Mouse (Mus musculus) liver, postnatal 0 days (tissue): ENCODE measurements around the gene Adprh. TPM values are rescaled to one million over a fixed set of nuclear protein-coding genes. Genes with fewer than 3 reads are reported as not detected.
A peak's percentile ranks its signal among the peaks of the same experiment; 100 is the strongest.

Experiments used
- ATAC-seq: fragments of 200-750 bp; cut with Nextera tagmentation; 2 replicates; pipeline ENCODE4 v1.8.0; 2017; ENCODE audit warnings: mild to moderate bottlenecking, moderate library complexity
- DNase-seq: peaks from one replicate; pipeline ENCODE4 v3.0.0-alpha.2; 2016
- H3K27ac ChIP-seq: fragments of 300-500 bp; sonication (generic); 2 replicates; pipeline ENCODE4 v1.5.1; 2014; ENCODE audit warnings: antibody characterized with exemption, moderate library complexity, mild to moderate bottlenecking, low read depth
- H3K27me3 ChIP-seq: fragments of 300-500 bp; sonication (generic); 2 replicates; pipeline ENCODE4 v1.6.1; 2014; ENCODE audit warnings: low read length, control low read depth, mixed read lengths; ENCODE audit not compliant: insufficient read depth
- H3K36me3 ChIP-seq: fragments of 300-500 bp; sonication (generic); replicated peaks from 2 replicates; pipeline ENCODE4 v1.6.1; 2014; ENCODE audit warnings: mild to moderate bottlenecking, control low read depth, low read length, moderate library complexity, mixed read lengths; ENCODE audit not compliant: insufficient read depth
- H3K4me1 ChIP-seq: fragments of 300-500 bp; sonication (generic); 2 replicates; pipeline ENCODE4 v1.6.1; 2014; ENCODE audit warnings: antibody characterized with exemption, mild to moderate bottlenecking, control low read depth; ENCODE audit not compliant: insufficient read depth
- H3K4me2 ChIP-seq: fragments of 300-500 bp; sonication (generic); 2 replicates; pipeline ENCODE4 v1.6.1; 2014; ENCODE audit warnings: low read depth, mild to moderate bottlenecking, low read length, moderate library complexity, mixed read lengths
- H3K4me3 ChIP-seq: fragments of 300-500 bp; sonication (generic); 2 replicates; pipeline ENCODE4 v1.5.1; 2014; ENCODE audit warnings: low read depth, low read length
- H3K9ac ChIP-seq: fragments of 300-500 bp; sonication (generic); replicated peaks from 2 replicates; pipeline ENCODE4 v1.6.1; 2014; ENCODE audit warnings: mild to moderate bottlenecking, moderate library complexity
- H3K9me3 ChIP-seq: fragments of 300-500 bp; sonication (generic); 2 replicates; pipeline ENCODE4 v1.6.1; 2016; ENCODE audit warnings: mild to moderate bottlenecking, control low read depth, low read length, mixed read lengths
- CTCF ChIP-seq: sonication (generic); IDR thresholded peaks from 2 replicates; pipeline ENCODE4 v1.5.1; 2016; ENCODE audit warnings: antibody characterized with exemption, low read depth
- EP300 ChIP-seq: IDR thresholded peaks from 2 replicates; pipeline ENCODE4 v1.6.1; 2016; ENCODE audit warnings: antibody characterized with exemption, low read depth, mild to moderate bottlenecking
- WGBS: fragments of 180-500 bp; shearing (Covaris S2); extraction: QIAGEN DNeasy Blood & Tissue Kit; methylation state at CpG from one replicate; pipeline ENCODE4 v1.1.7; 2014; ENCODE audit not compliant: insufficient replicate concordance; 5-methylcytosine and 5-hydroxymethylcytosine counted together
- polyA plus RNA-seq: library from polyadenylated mRNA; unstranded; fragments of >200 nt; fragmentation: Nextera tagmentation; extraction: Ambion mirVana; gene quantifications from 2 replicates; pipeline ENCODE4 v1.2.1, GENCODE M21; 2015

Gene Adprh
- polyA plus RNA-seq, 1 experiment from 2014 or later, result 22.2 TPM

GRCm38 (mm10) chr16:38414953-38415352, 37.5 kb downstream of the Adprh start:
- no peak for ATAC-seq
- Histone ChIP-seq H3K4me3 (no peak overlapping the region), H3K27me3 (no peaks in the 10 kb centered on the region), H3K9ac (no peak overlapping the region), H3K4me2 (no peak overlapping the region), H3K9me3 (no peaks in the 10 kb centered on the region), H3K27ac (no peak overlapping the region), H3K36me3 (no peaks in the 10 kb centered on the region), H3K4me1 (no peaks in the 10 kb centered on the region)
- TF ChIP-seq CTCF (no peak), EP300 (no peak)
- DNase-seq, result no peak
- 71% methylated on average over 7 of the region's 7 CpGs for WGBS

DNA sequence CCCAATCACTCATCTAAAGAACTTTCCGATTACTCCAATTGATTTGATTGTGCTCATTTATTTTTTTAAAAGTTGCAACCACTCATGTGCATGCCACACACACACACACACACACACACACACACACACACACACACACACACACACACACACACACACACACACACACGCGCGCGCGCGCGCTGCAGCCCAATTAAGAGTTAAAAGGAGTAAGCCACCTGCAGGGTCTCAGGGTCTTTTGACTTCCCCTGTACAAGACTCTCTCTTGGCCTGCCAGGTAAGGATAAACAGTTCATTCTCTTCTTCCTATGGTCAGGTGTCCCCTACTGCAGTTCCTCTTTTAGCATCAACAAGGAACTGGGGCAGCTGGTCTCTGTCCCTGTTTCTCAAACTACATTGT, 44.1 kb downstream of the Adprh start:
- 0 out of 2 replicates have a peak, but pooled peaks cover 8% of the 10 kb centered on the region for H3K36me3 ChIP-seq
- no peaks in the 10 kb centered on the region for H3K9me3 ChIP-seq
- no peak overlapping the region for H3K4me3 ChIP-seq
- 96% methylated on average over 8 of the region's 8 CpGs for WGBS
- no peak overlapping the region for H3K9ac ChIP-seq
- H3K4me2 ChIP-seq, result no peak overlapping the region
- TF ChIP-seq CTCF (no peak), EP300 (no peak)
- no peak overlapping the region for H3K27ac ChIP-seq
- peaks cover 5% of the 10 kb centered on the region; the same call in 1 of the 2 replicates for H3K4me1 ChIP-seq
- no peak for ATAC-seq
- DNase-seq, result no peak
- no peaks in the 10 kb centered on the region for H3K27me3 ChIP-seq

GRCm38 (mm10) chr16:38407584-38407983, 44.9 kb downstream of the Adprh start:
- ATAC-seq (no peak), DNase-seq (no peak)
- H3K9me3 ChIP-seq, result no peaks in the 10 kb centered on the region
- no peaks in the 10 kb centered on the region for H3K27me3 ChIP-seq
- TF ChIP-seq EP300 (no peak), CTCF (no peak)
- 57% methylated on average over 5 of the region's 5 CpGs for WGBS
- H3K9ac ChIP-seq, result no peak overlapping the region
- H3K27ac ChIP-seq, result no peak overlapping the region
- H3K4me2 ChIP-seq, result no peak overlapping the region
- H3K4me3 ChIP-seq, result no peak overlapping the region
- H3K36me3 ChIP-seq, result 0 out of 2 replicates have a peak, but pooled peaks cover 8% of the 10 kb centered on the region
- peaks cover 5% of the 10 kb centered on the region; the same call in 1 of the 2 replicates for H3K4me1 ChIP-seq

GRCm38 (mm10) chr16:38406708-38407107, 45.8 kb downstream of the Adprh start:
- Histone ChIP-seq H3K9me3 (no peaks in the 10 kb centered on the region), H3K4me1 (peaks cover 5% of the 10 kb centered on the region; the same call in 1 of the 2 replicates), H3K27me3 (no peaks in the 10 kb centered on the region), H3K27ac (no peak overlapping the region), H3K4me2 (no peak overlapping the region), H3K9ac (no peak overlapping the region), H3K4me3 (no peak overlapping the region), H3K36me3 (0 out of 2 replicates have a peak, but pooled peaks cover 8% of the 10 kb centered on the region)
- DNase-seq (no peak), ATAC-seq (peak; percentile 95)
- 68% methylated on average over 6 of the region's 6 CpGs for WGBS
- TF ChIP-seq CTCF, result no peak
- no peak for TF ChIP-seq EP300

DNA sequence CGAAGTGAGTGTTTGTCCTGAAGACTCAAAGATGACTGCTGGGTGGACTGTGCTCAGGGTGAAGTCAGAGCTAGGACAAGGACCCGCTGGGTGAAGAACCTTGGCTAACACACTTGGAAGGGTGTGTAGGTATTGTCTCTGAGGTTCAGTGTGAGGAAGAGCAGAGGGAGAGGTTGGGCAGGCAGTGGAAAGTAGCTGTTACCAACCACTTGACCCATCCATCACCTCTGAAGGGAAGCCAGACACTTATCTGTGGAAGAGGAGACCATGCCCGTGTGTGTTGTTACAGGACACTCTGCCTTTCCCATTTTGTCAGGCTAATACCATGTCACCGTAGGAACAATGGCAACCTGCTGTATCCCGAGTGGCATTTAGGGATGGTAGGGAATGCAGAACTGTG, 46.2 kb downstream of the Adprh start:
- TF ChIP-seq EP300, result no peak
- no peak for TF ChIP-seq CTCF
- Histone ChIP-seq H3K9me3 (no peaks in the 10 kb centered on the region), H3K4me1 (peaks cover 5% of the 10 kb centered on the region; the same call in 1 of the 2 replicates), H3K36me3 (0 out of 2 replicates have a peak, but pooled peaks cover 8% of the 10 kb centered on the region), H3K27ac (no peak overlapping the region), H3K27me3 (no peaks in the 10 kb centered on the region), H3K9ac (no peak overlapping the region), H3K4me2 (no peak overlapping the region), H3K4me3 (no peak overlapping the region)
- no peak for DNase-seq
- ATAC-seq, result no peak
- WGBS, result 68% methylated on average over 5 of the region's 5 CpGs

GRCm38 (mm10) chr16:38403639-38404038, 48.9 kb downstream of the Adprh start:
- H3K4me2 ChIP-seq, result no peak overlapping the region
- DNase-seq (peak; percentile 46), ATAC-seq (no peak)
- no peak overlapping the region for H3K4me3 ChIP-seq
- no peak overlapping the region for H3K9ac ChIP-seq
- 0 out of 2 replicates have a peak, but pooled peaks cover 4% of the 10 kb centered on the region for H3K36me3 ChIP-seq
- H3K9me3 ChIP-seq, result no peaks in the 10 kb centered on the region
- no peak overlapping the region for H3K27ac ChIP-seq
- H3K27me3 ChIP-seq, result no peaks in the 10 kb centered on the region
- WGBS, result 39% methylated on average over 7 of the region's 7 CpGs
- H3K4me1 ChIP-seq, result peaks cover 26% of the 10 kb centered on the region
- TF ChIP-seq EP300 (no peak), CTCF (no peak)
